ENCODE assay signal across 8 mouse cellular contexts in the genomic region with DNA sequence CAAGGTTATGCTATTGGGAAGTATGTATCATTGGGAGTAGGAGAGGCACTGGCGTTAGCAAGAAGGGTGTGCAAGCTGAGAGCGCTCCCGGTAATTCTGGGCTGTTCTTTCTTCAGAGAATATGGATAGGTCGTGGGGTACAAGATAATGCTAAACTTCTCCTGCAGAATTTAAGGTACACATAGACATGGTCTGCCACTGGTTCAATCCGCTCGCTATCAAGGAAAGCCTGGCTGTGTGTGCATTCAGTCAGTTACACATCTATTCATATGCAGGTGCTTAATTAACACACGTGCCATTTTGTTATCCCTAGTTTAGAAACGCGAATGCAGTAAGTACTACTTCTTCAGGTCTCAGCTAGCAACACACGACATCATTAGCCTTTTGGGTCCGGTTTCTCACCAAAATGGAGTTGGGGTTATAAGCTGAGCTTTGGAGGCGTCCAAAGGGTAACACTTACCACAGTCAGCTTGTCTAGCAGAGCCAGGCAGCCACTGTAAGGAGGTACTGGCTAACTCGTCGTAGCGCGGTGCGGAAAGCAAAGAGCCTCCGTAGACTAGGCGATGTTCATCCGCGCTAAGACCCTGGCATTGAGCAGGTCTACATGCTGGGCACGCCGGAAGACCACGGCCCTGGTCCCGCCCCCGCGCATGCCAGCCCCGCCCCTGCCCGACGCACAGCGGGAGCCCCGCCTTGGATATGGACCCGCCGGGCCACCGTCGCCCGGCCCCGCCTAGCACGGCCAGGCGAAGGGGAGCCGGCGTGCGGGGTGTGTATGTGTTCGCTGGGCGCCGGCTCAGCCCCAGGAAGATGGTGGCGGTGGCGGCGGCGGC. TPM values are rescaled to one million over a fixed set of nuclear protein-coding genes. Genes with fewer than 3 reads are reported as not detected.
DNase-seq lines count a peak whose midpoint lies in the region; ATAC-seq and TF ChIP-seq lines count a peak whose summit lies in the region.

A gene (minus strand): TSS at position 656 of the 833 bp plus-strand sequence.
A gene (plus strand): TSS at position 745 of the 833 bp plus-strand sequence.

- H3K27ac ChIP-seq in heart, embryonic 12.5 days (ENCODE audit: poor library complexity, severe bottlenecking): peak within 1 kb of the TSS; percentile 72; the same call in 1 of the 2 replicates
- H3K27ac ChIP-seq in kidney, postnatal 0 days: peak within 1 kb of the TSS; percentile 87
- peak within 1 kb of the TSS; percentile 63; the same call in 1 of the 2 replicates for H3K27ac ChIP-seq in liver, embryonic 11.5 days (ENCODE audit: low read depth, low read length)
- no peak within 1 kb of the TSS for H3K27ac ChIP-seq in stomach, embryonic 14.5 days (ENCODE audit: low read length)

- WGBS in heart, embryonic 12.5 days: 4% methylated on average over 49 of the region's 50 CpGs
- WGBS in kidney, postnatal 0 days: 4% methylated on average over 50 of the region's 50 CpGs
- WGBS in liver, embryonic 11.5 days: 5% methylated on average over 49 of the region's 50 CpGs
- WGBS in stomach, embryonic 14.5 days: 4% methylated on average over 50 of the region's 50 CpGs

- H3K36me3 ChIP-seq in C2C12 (ENCODE audit: control insufficient read depth, insufficient read depth): no peaks in the 10 kb centered on the region
- peaks cover 3% of the 10 kb centered on the region for H3K36me3 ChIP-seq in erythroblast, embryonic 14.5 days (ENCODE audit: control insufficient read depth)
- 0 out of 2 replicates have a peak, but pooled peaks cover 2% of the 10 kb centered on the region for H3K36me3 ChIP-seq in heart, embryonic 12.5 days
- H3K36me3 ChIP-seq in kidney, postnatal 0 days (ENCODE audit: insufficient read depth, low read length): 0 out of 2 replicates have a peak, but pooled peaks cover 2% of the 10 kb centered on the region
- H3K36me3 ChIP-seq in liver, embryonic 11.5 days (ENCODE audit: control insufficient read depth, insufficient read depth, low read length): no peaks in the 10 kb centered on the region
- H3K36me3 ChIP-seq in stomach, embryonic 14.5 days (ENCODE audit: control insufficient read depth, insufficient read depth, low read length): no peaks in the 10 kb centered on the region

- H3K9me3 ChIP-seq in erythroblast, embryonic 14.5 days (ENCODE audit: control insufficient read depth, low read length): no peaks in the 10 kb centered on the region
- no peaks in the 10 kb centered on the region for H3K9me3 ChIP-seq in heart, embryonic 12.5 days (replicated peaks)
- H3K9me3 ChIP-seq in kidney, postnatal 0 days (replicated peaks; ENCODE audit: low read length): no peaks in the 10 kb centered on the region
- H3K9me3 ChIP-seq in liver, embryonic 11.5 days (ENCODE audit: control insufficient read depth, low read length): no peaks in the 10 kb centered on the region
- H3K9me3 ChIP-seq in stomach, embryonic 14.5 days (ENCODE audit: control insufficient read depth, low read depth, low read length): no peaks in the 10 kb centered on the region

- peak within 1 kb of the TSS; percentile 90 for H3K4me2 ChIP-seq in heart, embryonic 12.5 days
- peak within 1 kb of the TSS; percentile 91 for H3K4me2 ChIP-seq in kidney, postnatal 0 days (ENCODE audit: low read length)
- peak within 1 kb of the TSS; percentile 93 for H3K4me2 ChIP-seq in liver, embryonic 11.5 days
- H3K4me2 ChIP-seq in stomach, embryonic 14.5 days (replicated peaks; ENCODE audit: low read depth, low read length): peak within 1 kb of the TSS; percentile 64

- ATAC-seq in heart, embryonic 12.5 days (ENCODE audit: insufficient number of reproducible peaks, low FRiP score): peak; percentile 99
- ATAC-seq in kidney, postnatal 0 days (replicated peaks; ENCODE audit: low FRiP score, low read depth): peak; percentile 99
- peak; percentile 99 for ATAC-seq in liver, embryonic 11.5 days (replicated peaks; ENCODE audit: low FRiP score)
- peak; percentile 98 for ATAC-seq in stomach, embryonic 14.5 days (ENCODE audit: insufficient number of reproducible peaks, insufficient read depth, low FRiP score, low read depth)

- peak within 1 kb of the TSS; percentile 98 for H3ac ChIP-seq in C2C12 (ENCODE audit: control insufficient read depth, insufficient read length, low read depth)

- H3K4me1 ChIP-seq in erythroblast, embryonic 14.5 days (ENCODE audit: control insufficient read depth): peaks cover 30% of the 10 kb centered on the region
- peaks cover 16% of the 10 kb centered on the region for H3K4me1 ChIP-seq in heart, embryonic 12.5 days (replicated peaks)
- H3K4me1 ChIP-seq in kidney, postnatal 0 days (replicated peaks; ENCODE audit: insufficient read depth, low read length): peaks cover 7% of the 10 kb centered on the region; the same call in 1 of the 2 replicates
- peaks cover 12% of the 10 kb centered on the region for H3K4me1 ChIP-seq in liver, embryonic 11.5 days (replicated peaks; ENCODE audit: control insufficient read depth, insufficient read depth, low read length)
- 0 out of 2 replicates have a peak, but pooled peaks cover 8% of the 10 kb centered on the region for H3K4me1 ChIP-seq in stomach, embryonic 14.5 days (ENCODE audit: control insufficient read depth, insufficient read depth, low read length)

- peaks cover 45% of the 10 kb centered on the region for H3K79me2 ChIP-seq in C2C12 (ENCODE audit: control insufficient read depth, insufficient read depth)

- H3K27me3 ChIP-seq in C2C12 (ENCODE audit: control insufficient read depth, insufficient read depth, insufficient read length): no peaks in the 10 kb centered on the region
- H3K27me3 ChIP-seq in erythroblast, embryonic 14.5 days (ENCODE audit: control insufficient read depth): no peaks in the 10 kb centered on the region
- H3K27me3 ChIP-seq in heart, embryonic 12.5 days (replicated peaks): no peaks in the 10 kb centered on the region
- H3K27me3 ChIP-seq in kidney, postnatal 0 days (ENCODE audit: insufficient read depth, low read length): no peaks in the 10 kb centered on the region
- no peaks in the 10 kb centered on the region for H3K27me3 ChIP-seq in liver, embryonic 11.5 days (replicated peaks; ENCODE audit: control insufficient read depth, insufficient read depth, low read length)
- no peaks in the 10 kb centered on the region for H3K27me3 ChIP-seq in stomach, embryonic 14.5 days (ENCODE audit: control insufficient read depth, insufficient read depth, low read length)

- peak within 1 kb of the TSS; percentile 97 for H3K9ac ChIP-seq in heart, embryonic 12.5 days
- peak within 1 kb of the TSS; percentile 88 for H3K9ac ChIP-seq in kidney, postnatal 0 days (ENCODE audit: low read depth, low read length)
- H3K9ac ChIP-seq in liver, embryonic 11.5 days (ENCODE audit: low read depth, low read length): peak within 1 kb of the TSS; percentile 89
- H3K9ac ChIP-seq in stomach, embryonic 14.5 days (replicated peaks; ENCODE audit: low read depth, low read length): peak within 1 kb of the TSS; percentile 87

- TF ChIP-seq CTCF in C2C12 (IDR thresholded peaks at IDR 0.05; ENCODE audit: control insufficient read depth, insufficient read depth, insufficient read length): no peak
- TF ChIP-seq CTCF in brain, embryonic 14.5 days (IDR thresholded peaks at IDR 0.05; ENCODE audit: borderline replicate concordance, extremely low read depth, insufficient read depth, insufficient read length): no peak
- TF ChIP-seq CTCF in kidney, postnatal 0 days (IDR thresholded peaks at IDR 0.05; ENCODE audit: low read depth): no peak

- peak; percentile 98 for DNase-seq in brain, embryonic 14.5 days (ENCODE audit: low read depth)
- DNase-seq in kidney, postnatal 0 days (ENCODE audit: low spot score): peak; percentile 94
- peak; percentile 95 for DNase-seq in liver, embryonic 11.5 days (ENCODE audit: low spot score)
- DNase-seq in naive thymus-derived CD4-positive, alpha-beta T cell, adult 2 months (ENCODE audit: low read depth): peak; percentile 93

- H3K4me3 ChIP-seq in C2C12 (ENCODE audit: insufficient read depth, poor library complexity, severe bottlenecking): peak within 1 kb of the TSS; percentile 81
- H3K4me3 ChIP-seq in erythroblast, embryonic 14.5 days (replicated peaks): peak within 1 kb of the TSS; percentile 94
- peak within 1 kb of the TSS; percentile 88 for H3K4me3 ChIP-seq in heart, embryonic 12.5 days
- peak within 1 kb of the TSS; percentile 93 for H3K4me3 ChIP-seq in kidney, postnatal 0 days (replicated peaks; ENCODE audit: low read depth, low read length)
- peak within 1 kb of the TSS; percentile 99 for H3K4me3 ChIP-seq in liver, embryonic 11.5 days (ENCODE audit: low read depth, low read length)
- H3K4me3 ChIP-seq in stomach, embryonic 14.5 days (ENCODE audit: low read depth, low read length): peak within 1 kb of the TSS; percentile 96

- TF ChIP-seq POLR2A in brain, embryonic 14.5 days (IDR thresholded peaks at IDR 0.05; ENCODE audit: borderline replicate concordance, extremely low read depth, insufficient read depth, insufficient read length, poor library complexity, severe bottlenecking): peak; percentile 70

- peaks cover 20% of the 10 kb centered on the region for H3K79me3 ChIP-seq in C2C12 (ENCODE audit: low read depth)

TF ChIP-seq in C2C12, 6 proteins besides CTCF, POLR2A, EP300 and RAD21:
- TF ChIP-seq MAX (IDR thresholded peaks at IDR 0.05): peak; percentile 56
- no peak for TF ChIP-seq MYOG (IDR thresholded peaks at IDR 0.05; ENCODE audit: control insufficient read depth, extremely low read depth, insufficient read length)

RNA-seq across cellular contexts. Expression of the first gene that starts in this region (rescaled TPM):
- polyA plus RNA-seq in C2C12 (2012; fragmentation: generic; extraction: Trizol): 11.7 TPM
- 74.2 and 82.2 TPM in 2 replicates for polyA plus RNA-seq in brain, embryonic 14.5 days (2012; rRNA removed)
- 0.11 and 0.34 TPM in 2 replicates for polyA plus RNA-seq in erythroblast, embryonic 14.5 days (2012)
- polyA plus RNA-seq in heart, embryonic 12.5 days (2016; fragmentation: Nextera tagmentation; extraction: Ambion mirVana): 61.1 and 66.5 TPM in 2 replicates
- 19.2 and 23.2 TPM in 2 replicates for polyA plus RNA-seq in kidney, postnatal 0 days (2015; fragmentation: Nextera tagmentation; extraction: Ambion mirVana)
- polyA plus RNA-seq in liver, embryonic 11.5 days (2014; fragmentation: Nextera tagmentation; extraction: Ambion mirVana): 15.4 and 20.6 TPM in 2 replicates
- polyA plus RNA-seq in stomach, embryonic 14.5 days (2014; fragmentation: Nextera tagmentation; extraction: Ambion mirVana): 40.8 and 42.6 TPM in 2 replicates

RNA-seq across cellular contexts. Expression of the second gene that starts in this region (rescaled TPM):
- polyA plus RNA-seq in C2C12 (2012; fragmentation: generic; extraction: Trizol): 5.6 TPM
- 25.9 and 37.7 TPM in 2 replicates for polyA plus RNA-seq in brain, embryonic 14.5 days (2012; rRNA removed)
- polyA plus RNA-seq in erythroblast, embryonic 14.5 days (2012): 0.09 and 0.11 TPM in 2 replicates
- polyA plus RNA-seq in heart, embryonic 12.5 days (2016; fragmentation: Nextera tagmentation; extraction: Ambion mirVana): 7.2 and 10.1 TPM in 2 replicates
- 6.2 and 6.5 TPM in 2 replicates for polyA plus RNA-seq in kidney, postnatal 0 days (2015; fragmentation: Nextera tagmentation; extraction: Ambion mirVana)
- polyA plus RNA-seq in liver, embryonic 11.5 days (2014; fragmentation: Nextera tagmentation; extraction: Ambion mirVana): 5.3 and 7.0 TPM in 2 replicates
- 9.9 and 13.0 TPM in 2 replicates for polyA plus RNA-seq in stomach, embryonic 14.5 days (2014; fragmentation: Nextera tagmentation; extraction: Ambion mirVana)
